Mouse (Mus musculus) CH12.LX (cell line): Measurements from ENCODE around the gene Fam169b.

ENCODE experiments used
- ELF1 ChIP-seq: IDR thresholded peaks from 2 replicates; pipeline ENCODE4 v1.6.1; 2014; ENCODE audit warnings: low read depth, mild to moderate bottlenecking, inconsistent platforms, low read length, improper control_type of control experiment
- NRF1 ChIP-seq: IDR thresholded peaks from 2 replicates; pipeline ENCODE4 v1.6.1; 2014; ENCODE audit warnings: low read depth, mild to moderate bottlenecking, inconsistent platforms, low read length, improper control_type of control experiment, moderate library complexity
- RAD21 ChIP-seq: IDR thresholded peaks from 2 replicates; pipeline ENCODE4 v1.6.1; 2011; ENCODE audit warnings: low read depth, mild to moderate bottlenecking, low read length, improper control_type of control experiment, moderate library complexity
- RCOR1 ChIP-seq: conservative IDR thresholded peaks from 2 replicates; pipeline ENCODE4 v1.6.1; 2012; ENCODE audit warnings: low read depth, mild to moderate bottlenecking, inconsistent platforms, low read length, improper control_type of control experiment

DNA sequence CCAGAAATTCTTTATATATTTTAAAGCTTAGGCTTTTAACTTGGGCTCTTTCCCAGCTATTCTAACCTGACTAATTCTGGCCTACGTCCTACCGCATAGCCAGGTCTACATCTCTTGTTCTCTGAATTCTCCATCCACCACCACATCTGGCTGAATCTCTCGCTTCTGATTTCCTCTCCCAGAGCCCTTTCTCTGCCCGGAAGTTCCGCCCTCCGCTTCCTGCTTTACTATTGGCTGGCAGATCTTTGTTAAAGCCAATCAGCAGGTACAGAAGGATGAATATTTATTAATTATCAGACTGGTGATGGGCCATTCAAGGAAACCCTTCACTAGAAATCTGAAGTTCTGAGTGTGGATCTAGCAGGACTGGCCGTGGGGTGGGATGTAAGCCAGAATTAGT is 27.5 kb downstream of the Fam169b start:
- TF ChIP-seq RAD21 (no peak), RCOR1 (no peak), NRF1 (no peak), ELF1 (peak; percentile 81)
